Comparison of ENCODE assay signal across 8 mouse cellular contexts in the genomic region with DNA sequence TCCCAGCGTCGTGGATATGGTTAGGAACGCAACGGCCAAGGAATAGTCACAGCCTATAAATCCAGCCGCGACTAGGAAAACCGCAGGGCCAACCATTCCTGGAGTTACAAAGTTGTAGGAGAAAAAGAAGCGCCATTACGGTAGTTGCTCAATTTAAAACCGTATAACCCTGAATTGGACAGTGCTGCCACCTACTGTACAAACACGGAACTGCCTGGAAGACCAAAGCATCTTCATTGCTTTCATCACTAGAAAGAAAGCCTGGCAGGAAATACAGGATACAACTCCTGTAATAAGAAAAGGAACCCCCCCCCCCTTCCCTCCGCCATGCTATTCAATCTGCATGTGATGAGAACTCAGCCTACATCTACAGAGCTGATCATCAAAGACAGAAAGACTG. TPM values are rescaled to one million over a fixed set of nuclear protein-coding genes. Genes with fewer than 3 reads are reported as not detected.
DNase-seq lines count a peak whose midpoint lies in the region.

No protein-coding gene starts in this region.

- DNase-seq in 3T3-L1 (ENCODE audit: low read depth, low spot score) = peak; percentile 75
- peak; percentile 84 for DNase-seq in R1 (ENCODE audit: low read depth, low spot score)
- peak; percentile 76 to 85 for DNase-seq in cerebellum, postnatal 36 days
- peak; percentile 41 for DNase-seq in gastrocnemius, postnatal 25 days
- peak; percentile 84 for DNase-seq in kidney, postnatal 14 days
- peak; percentile 73 to 75 for DNase-seq in lung, adult 18-20 months
- peak; percentile 65 for DNase-seq in ovary, postnatal 10 days (ENCODE audit: low spot score)
- peak; percentile 14 to 74 for DNase-seq in thymus, postnatal 10 days (ENCODE audit: low spot score in 2 of 2)

RNA-seq across cellular contexts. Expression of a gene that starts 34.9 kb away (rescaled TPM):
- total RNA-seq in gastrocnemius, postnatal 25 days (2021) = 1 to 10 TPM; 2.8 to 3.3 TPM

Comparison
In these comparisons a context has a peak if more than half of its experiments do, and no peak if none do; other contexts are left out.
1. Peak in every context shown above with its lines: DNase-seq.